Mouse (Mus musculus) bone marrow, adult 2 months (tissue): Measurements from ENCODE around the gene Grin2b. TPM values are rescaled to one million over a fixed set of nuclear protein-coding genes. Genes with fewer than 3 reads are reported as not detected.

Experiments
- H3K27ac ChIP-seq: fragments of 200-500 bp; 2 replicates; pipeline ENCODE4 v1.5.1; 2012; ENCODE audit warnings: low read depth, mild to moderate bottlenecking, control low read depth, inconsistent platforms, low read length; ENCODE audit not compliant: control insufficient read depth, poor library complexity, insufficient read depth
- H3K4me1 ChIP-seq: fragments of 200-500 bp; 2 replicates; pipeline ENCODE4 v1.6.1; 2011; ENCODE audit warnings: low read length; ENCODE audit not compliant: control insufficient read depth, insufficient read depth
- H3K4me3 ChIP-seq: fragments of 200-500 bp; replicated peaks from 2 replicates; pipeline ENCODE3; 2011; ENCODE audit warnings: mild to moderate bottlenecking, low read depth, low read length, control low read depth; ENCODE audit not compliant: control insufficient read depth
- CTCF ChIP-seq: fragments of 200-500 bp; IDR thresholded peaks from 2 replicates; pipeline ENCODE4 v1.5.1; 2011; ENCODE audit warnings: low read length, control low read depth; ENCODE audit not compliant: control insufficient read depth, insufficient read depth
- POLR2A ChIP-seq: fragments of 200-500 bp; IDR thresholded peaks from 2 replicates; pipeline ENCODE4 v1.6.1; 2011; ENCODE audit warnings: low read depth, mild to moderate bottlenecking, control low read depth, low read length, borderline replicate concordance; ENCODE audit not compliant: control insufficient read depth
- WGBS: fragments of 180-500 bp; shearing (Covaris S2); methylation state at CpG from one replicate; pipeline ENCODE4 v1.1.7; 2018; 5-methylcytosine and 5-hydroxymethylcytosine counted together
- polyA plus RNA-seq: library from polyadenylated mRNA; stranded (reverse); fragments of >200 nt; gene quantifications from 2 replicates; pipeline ENCODE4 v1.2.4, GENCODE M21; 2011; ENCODE audit warnings: low replicate concordance; ENCODE audit not compliant: missing spikeins, insufficient read depth, insufficient read length

The Grin2b gene
- polyA plus RNA-seq, 1 experiment: 0.10 TPM

GRCm38 (mm10) chr6:135756075-135756474, 417.2 kb downstream of the Grin2b start:
- Histone ChIP-seq H3K4me3 (no peak overlapping the region), H3K4me1 (no peaks in the 10 kb centered on the region), H3K27ac (no peak overlapping the region)
- 18% methylated on average over 1 of the region's 1 CpGs for WGBS
- no peak for TF ChIP-seq CTCF
- no peak for TF ChIP-seq POLR2A

GRCm38 (mm10) chr6:135748412-135749076, 424.8 kb downstream of the Grin2b start:
- TF ChIP-seq CTCF: no peak
- no peak for TF ChIP-seq POLR2A
- Histone ChIP-seq H3K27ac (no peak overlapping the region), H3K4me1 (no peaks in the 10 kb centered on the region), H3K4me3 (no peak overlapping the region)
- WGBS: 57% methylated on average over 6 of the region's 7 CpGs

GRCm38 (mm10) chr6:135745606-135746005, 427.7 kb downstream of the Grin2b start:
- WGBS: 84% methylated on average over 2 of the region's 2 CpGs
- TF ChIP-seq POLR2A (no peak), CTCF (no peak)
- no peaks in the 10 kb centered on the region for H3K4me1 ChIP-seq
- H3K27ac ChIP-seq: no peak overlapping the region
- H3K4me3 ChIP-seq: no peak overlapping the region

DNA sequence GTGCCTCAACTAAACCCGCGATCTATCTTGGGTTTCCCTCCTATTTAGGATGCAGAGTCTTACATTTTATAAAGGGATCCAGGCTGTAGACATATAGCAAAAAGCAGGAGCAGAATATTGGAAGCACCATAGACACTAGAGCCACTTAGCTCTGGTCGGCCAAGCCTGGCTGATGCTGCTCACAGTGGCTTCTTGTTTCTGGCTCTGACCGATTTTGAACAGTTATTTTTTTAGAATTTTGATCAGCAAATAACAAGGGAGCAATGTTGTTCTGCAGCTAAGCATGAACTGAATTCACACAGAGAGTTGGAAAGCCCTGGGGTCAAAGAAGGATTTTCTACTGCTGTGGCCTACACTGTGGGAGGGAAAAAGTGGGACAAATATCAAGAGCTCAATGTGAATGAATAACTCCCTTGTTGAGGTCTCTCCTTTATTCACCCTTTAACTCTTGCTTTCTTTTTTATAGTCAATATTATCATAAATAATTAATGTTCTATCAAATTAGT, 439.0 kb downstream of the Grin2b start:
- no peak for TF ChIP-seq CTCF
- TF ChIP-seq POLR2A: no peak
- Histone ChIP-seq H3K4me1 (no peaks in the 10 kb centered on the region), H3K4me3 (no peak overlapping the region), H3K27ac (no peak overlapping the region)
- 82% methylated on average over 4 of the region's 4 CpGs for WGBS

DNA sequence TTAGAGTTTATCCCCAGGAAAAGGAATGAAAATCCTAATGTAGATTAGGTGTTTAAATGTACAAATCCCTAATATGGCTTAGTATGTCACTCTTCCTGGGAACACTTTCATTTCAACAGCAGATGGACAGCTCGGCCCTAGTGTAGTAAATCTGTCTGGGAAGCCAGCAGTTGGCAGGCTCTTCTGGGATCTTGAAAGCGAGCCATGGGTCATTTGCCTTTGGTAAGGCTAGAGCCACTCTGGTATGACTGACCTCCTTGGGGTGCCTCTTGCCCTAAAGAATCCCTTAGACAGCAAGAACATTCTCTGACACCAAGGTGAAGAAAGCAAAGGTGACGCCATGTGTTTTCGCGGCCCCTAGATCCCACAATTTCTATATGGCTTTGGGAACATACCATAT, 446.2 kb downstream of the Grin2b start:
- H3K4me3 ChIP-seq: no peak overlapping the region
- H3K4me1 ChIP-seq: no peaks in the 10 kb centered on the region
- WGBS: 85% methylated on average over 5 of the region's 5 CpGs
- no peak overlapping the region for H3K27ac ChIP-seq
- TF ChIP-seq CTCF: no peak
- no peak for TF ChIP-seq POLR2A

GRCm38 (mm10) chr6:135721706-135722105, 451.6 kb downstream of the Grin2b start:
- 77% methylated on average over 2 of the region's 2 CpGs for WGBS
- no peak for TF ChIP-seq POLR2A
- no peak for TF ChIP-seq CTCF
- Histone ChIP-seq H3K4me1 (no peaks in the 10 kb centered on the region), H3K4me3 (no peak overlapping the region), H3K27ac (no peak overlapping the region)

DNA sequence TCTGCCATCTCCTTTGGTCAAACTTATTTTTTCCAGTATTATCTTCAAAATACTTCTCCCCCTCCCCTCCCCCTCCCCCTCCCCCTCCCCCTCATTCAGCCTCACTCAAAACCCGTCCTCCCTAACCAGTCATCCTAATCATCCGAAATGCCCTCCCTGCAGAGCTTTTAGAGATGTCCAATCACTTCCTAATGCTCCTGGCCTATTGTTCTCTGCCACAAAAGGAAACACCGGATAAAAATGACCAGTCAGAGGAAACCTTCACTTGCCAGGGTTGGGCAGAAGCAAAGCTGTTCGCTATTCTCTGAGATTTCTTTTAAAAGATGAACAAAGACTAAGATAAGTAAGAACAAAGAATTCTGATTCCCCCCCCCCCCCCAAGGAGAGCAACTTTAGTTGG, 458.4 kb downstream of the Grin2b start:
- 50% methylated on average over 4 of the region's 4 CpGs for WGBS
- H3K27ac ChIP-seq: no peak overlapping the region
- TF ChIP-seq CTCF (no peak), POLR2A (no peak)
- H3K4me1 ChIP-seq: no peaks in the 10 kb centered on the region
- H3K4me3 ChIP-seq: no peak overlapping the region

- 61% methylated on average over 1 of the region's 1 CpGs for WGBS
These were observed 459.1 kb downstream of the Grin2b start for GRCm38 (mm10) chr6:135714236-135714635.

More at GRCm38 (mm10) chr6:135714236-135714635, 459.1 kb downstream of the Grin2b start:
- no peak for TF ChIP-seq POLR2A
- TF ChIP-seq CTCF: no peak
- Histone ChIP-seq H3K4me1 (no peaks in the 10 kb centered on the region), H3K27ac (no peak overlapping the region), H3K4me3 (no peak overlapping the region)
